Mouse (Mus musculus) forebrain, embryonic 12.5 days (tissue): ENCODE data around the gene Gabbr2. TPM values are rescaled to one million over a fixed set of nuclear protein-coding genes. Genes with fewer than 3 reads are reported as not detected.

ENCODE experiments used
- ATAC-seq: fragments of 200-750 bp; cut with Nextera tagmentation; 2 replicates; pipeline ENCODE4 v1.8.0; 2017; ENCODE audit warnings: moderate TSS enrichment; ENCODE audit not compliant: low FRiP score
- H3K27ac ChIP-seq: fragments of 300-500 bp; sonication (generic); 2 replicates; pipeline ENCODE4 v1.5.1; 2016; ENCODE audit warnings: mild to moderate bottlenecking
- H3K27me3 ChIP-seq: fragments of 300-500 bp; sonication (generic); 2 replicates; pipeline ENCODE4 v1.6.1; 2016; ENCODE audit warnings: mild to moderate bottlenecking
- H3K36me3 ChIP-seq: fragments of 300-500 bp; sonication (generic); replicated peaks from 2 replicates; pipeline ENCODE4 v1.6.1; 2016; ENCODE audit warnings: mild to moderate bottlenecking
- H3K4me1 ChIP-seq: fragments of 300-500 bp; sonication (generic); 2 replicates; pipeline ENCODE4 v1.6.1; 2016
- H3K4me2 ChIP-seq: fragments of 300-500 bp; sonication (generic); 2 replicates; pipeline ENCODE4 v1.6.1; 2016; ENCODE audit warnings: mild to moderate bottlenecking, moderate library complexity
- H3K4me3 ChIP-seq: fragments of 300-500 bp; sonication (generic); replicated peaks from 2 replicates; pipeline ENCODE4 v1.5.1; 2016; ENCODE audit warnings: mild to moderate bottlenecking
- H3K9ac ChIP-seq: fragments of 300-500 bp; sonication (generic); 2 replicates; pipeline ENCODE4 v1.6.1; 2016; ENCODE audit warnings: mild to moderate bottlenecking
- H3K9me3 ChIP-seq: fragments of 300-500 bp; sonication (generic); 2 replicates; pipeline ENCODE4 v1.6.1; 2016
- WGBS: fragments of 180-500 bp; shearing (Covaris S2); methylation state at CpG from one replicate; pipeline ENCODE4 v1.1.7; 2016; 5-methylcytosine and 5-hydroxymethylcytosine counted together
- polyA plus RNA-seq: library from polyadenylated mRNA; unstranded; fragments of >200 nt; fragmentation: Nextera tagmentation; extraction: Ambion mirVana; gene quantifications from 2 replicates; pipeline ENCODE4 v1.2.1, GENCODE M21; 2016

The Gabbr2 gene
- polyA plus RNA-seq, 1 experiment from 2014 or later = 0.51 TPM

DNA sequence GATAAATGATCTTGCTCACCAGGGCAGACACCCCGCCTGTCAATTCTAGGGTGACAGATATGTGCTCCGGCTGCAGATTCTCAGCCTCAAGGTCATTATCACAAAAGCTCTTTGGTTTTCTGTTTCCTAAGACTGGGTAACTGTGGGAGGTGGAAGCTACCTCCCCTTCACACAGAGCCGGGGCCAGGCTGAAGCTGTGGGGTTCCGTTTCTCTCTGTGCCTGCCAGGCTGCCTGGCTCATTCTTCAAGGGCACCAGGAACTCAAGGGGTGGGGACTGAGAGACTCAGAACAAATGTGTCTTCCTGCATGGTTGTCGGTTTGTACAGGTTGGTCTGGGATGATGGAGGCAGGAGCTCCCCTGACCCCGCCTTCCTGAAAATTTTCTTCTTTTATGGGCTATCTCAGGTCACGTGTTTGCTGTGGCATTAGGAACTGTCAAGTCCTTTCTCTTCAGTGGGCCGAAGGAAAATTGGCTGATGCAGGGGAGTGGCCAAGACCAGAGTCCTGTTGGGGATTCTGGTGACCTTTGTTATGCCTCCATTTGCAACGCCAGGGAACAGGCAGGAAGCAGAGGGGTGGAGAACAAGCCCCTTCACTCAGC lies 254.7 kb downstream of the Gabbr2 start:
- no peak overlapping the region for H3K9ac ChIP-seq
- H3K4me2 ChIP-seq = no peak overlapping the region
- no peaks in the 10 kb centered on the region for H3K36me3 ChIP-seq
- 55% methylated on average over 9 of the region's 9 CpGs for WGBS
- no peaks in the 10 kb centered on the region for H3K9me3 ChIP-seq
- no peak for ATAC-seq
- peaks cover 19% of the 10 kb centered on the region for H3K4me1 ChIP-seq
- no peak overlapping the region for H3K4me3 ChIP-seq
- no peak overlapping the region for H3K27ac ChIP-seq
- H3K27me3 ChIP-seq = 0 out of 2 replicates have a peak, but pooled peaks cover 4% of the 10 kb centered on the region

DNA sequence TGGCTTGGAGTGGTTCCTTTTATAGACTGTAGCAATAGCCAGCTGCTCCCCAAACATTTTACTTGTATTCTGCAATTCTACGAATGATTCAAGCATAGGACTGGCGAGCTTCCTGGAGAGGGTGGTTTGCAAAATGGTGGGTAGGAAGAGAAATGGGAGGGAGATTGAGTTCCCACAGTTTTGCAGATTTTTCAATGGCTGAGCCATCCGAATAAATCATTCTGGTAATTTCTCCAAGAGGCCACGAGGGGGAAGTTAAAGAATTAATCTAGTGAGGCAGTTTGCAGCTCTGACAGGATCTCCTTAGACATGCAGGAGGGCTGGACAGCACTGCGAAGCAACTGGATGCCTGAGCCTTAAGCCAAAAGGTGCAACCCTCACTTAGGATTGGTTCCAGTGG lies 256.8 kb downstream of the Gabbr2 start:
- H3K36me3 ChIP-seq = no peaks in the 10 kb centered on the region
- 0 out of 2 replicates have a peak, but pooled peaks cover 4% of the 10 kb centered on the region for H3K27me3 ChIP-seq
- no peaks in the 10 kb centered on the region for H3K9me3 ChIP-seq
- no peak overlapping the region for H3K4me2 ChIP-seq
- no peak for ATAC-seq
- no peak overlapping the region for H3K9ac ChIP-seq
- 72% methylated on average over 5 of the region's 5 CpGs for WGBS
- H3K4me1 ChIP-seq = peaks cover 28% of the 10 kb centered on the region
- H3K4me3 ChIP-seq = no peak overlapping the region
- no peak overlapping the region for H3K27ac ChIP-seq

DNA sequence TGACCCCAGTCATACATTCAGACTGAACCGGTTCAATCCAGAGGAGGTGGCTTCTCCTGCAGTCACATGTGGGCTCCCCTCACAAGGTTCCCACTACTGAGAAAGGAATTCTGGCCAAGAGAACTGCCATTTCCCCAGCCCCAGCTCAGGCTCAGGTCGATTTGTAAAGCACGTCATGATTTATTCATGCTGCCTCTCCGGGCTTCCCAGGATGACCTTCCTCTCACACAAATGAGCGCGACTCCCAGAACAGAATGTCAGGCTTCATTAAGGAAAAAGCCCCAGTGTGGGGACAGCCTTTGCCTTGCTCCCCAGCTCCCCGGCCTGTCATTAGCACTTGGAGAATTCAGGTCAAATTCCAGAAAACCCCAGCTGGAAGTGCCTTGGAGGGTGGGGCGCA lies 260.1 kb downstream of the Gabbr2 start:
- 12% methylated on average over 8 of the region's 8 CpGs for WGBS
- Histone ChIP-seq H3K9me3 (no peaks in the 10 kb centered on the region), H3K4me1 (peaks cover 40% of the 10 kb centered on the region), H3K27ac (peak overlapping the region; percentile 54; the same call in 1 of the 2 replicates), H3K27me3 (no peaks in the 10 kb centered on the region), H3K4me3 (no peak overlapping the region), H3K36me3 (no peaks in the 10 kb centered on the region), H3K9ac (no peak overlapping the region), H3K4me2 (no peak overlapping the region)
- peak; percentile 51 for ATAC-seq

DNA sequence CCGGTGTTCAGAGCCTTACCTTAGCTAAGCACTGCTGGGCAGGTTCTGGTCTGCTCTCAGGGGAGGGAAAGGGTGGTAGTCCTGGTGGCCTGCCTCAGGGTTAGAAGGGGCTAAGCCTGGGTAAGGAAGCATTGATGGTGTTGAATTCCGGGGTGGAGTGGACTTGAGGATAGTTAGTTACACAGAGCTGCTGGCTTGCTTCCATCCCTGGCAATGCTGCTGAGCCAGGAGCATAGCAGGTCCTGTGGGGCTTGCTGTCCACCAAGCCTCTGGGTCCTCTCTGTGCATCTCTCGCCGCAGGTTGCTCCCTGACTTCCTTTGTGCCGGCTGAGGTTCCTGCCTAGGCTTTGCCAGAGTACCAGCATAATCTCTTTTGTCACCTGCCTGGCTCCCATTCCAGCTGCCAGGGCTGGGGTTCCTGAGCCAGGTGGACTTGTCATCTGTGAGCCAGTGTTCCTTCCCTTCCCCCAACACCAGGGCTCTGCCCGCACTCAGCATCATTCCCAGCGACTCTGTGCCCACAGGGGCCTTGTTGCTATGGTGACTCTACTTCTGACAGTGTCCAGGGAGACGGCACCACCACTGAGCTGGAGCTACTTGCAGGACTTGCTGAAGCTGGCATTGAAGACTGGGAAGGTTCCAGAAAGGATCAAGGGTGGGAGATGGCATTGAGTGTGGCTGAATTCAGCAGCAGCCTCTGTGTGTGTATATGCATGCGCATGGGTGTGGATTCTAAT lies 262.2 kb downstream of the Gabbr2 start:
- Histone ChIP-seq H3K4me1 (peaks cover 38% of the 10 kb centered on the region), H3K27ac (no peak overlapping the region), H3K4me3 (no peak overlapping the region), H3K9me3 (no peaks in the 10 kb centered on the region), H3K36me3 (no peaks in the 10 kb centered on the region), H3K4me2 (no peak overlapping the region), H3K27me3 (no peaks in the 10 kb centered on the region), H3K9ac (no peak overlapping the region)
- ATAC-seq = peak; percentile 39; the same call in 1 of the 2 replicates
- WGBS = 49% methylated on average over 9 of the region's 9 CpGs

DNA sequence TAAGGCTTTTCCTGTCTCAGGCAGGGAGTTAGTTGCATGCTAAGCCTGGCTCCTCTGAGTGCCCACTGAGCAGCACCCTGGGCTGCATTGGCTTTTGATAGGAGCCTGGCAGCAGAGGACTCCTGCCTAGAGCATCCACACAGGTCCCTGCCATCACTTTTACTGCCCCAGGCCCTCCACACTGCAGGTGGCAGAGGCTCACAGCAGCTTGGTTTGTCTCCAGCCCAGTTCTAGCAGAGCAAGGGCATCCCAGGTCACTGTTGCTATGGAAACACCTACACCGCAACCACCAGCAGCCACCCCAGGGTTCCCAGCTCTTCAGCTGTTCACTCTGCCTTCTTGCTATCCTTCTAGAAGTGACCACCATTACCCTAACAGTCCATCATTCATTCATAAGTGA lies 263.4 kb downstream of the Gabbr2 start:
- WGBS = 31% methylated on average over 1 of the region's 1 CpGs
- H3K27ac ChIP-seq = no peak overlapping the region
- ATAC-seq = peak; percentile 60

DNA sequence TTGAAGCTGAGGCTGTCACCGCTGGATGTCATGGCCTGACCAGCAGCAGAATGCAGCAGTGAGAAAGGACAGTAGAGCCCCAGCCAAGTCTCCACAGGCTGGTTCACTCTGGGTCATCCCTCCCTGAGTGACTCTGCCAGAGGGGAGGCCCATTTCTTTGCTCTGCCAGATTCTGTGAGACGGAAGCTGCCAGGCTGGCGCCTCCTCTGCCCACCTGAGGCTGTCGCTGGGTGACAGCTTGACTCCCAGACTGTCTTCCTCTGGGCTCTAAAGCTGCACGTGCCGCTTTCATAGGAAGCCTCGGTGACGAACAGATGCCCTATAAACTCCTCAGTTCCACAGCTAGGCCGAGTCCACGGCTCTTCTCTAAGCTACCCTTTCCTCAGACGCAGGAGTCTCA lies 264.5 kb downstream of the Gabbr2 start:
- no peak overlapping the region for H3K4me2 ChIP-seq
- ATAC-seq = no peak
- H3K9me3 ChIP-seq = no peaks in the 10 kb centered on the region
- no peak overlapping the region for H3K9ac ChIP-seq
- no peaks in the 10 kb centered on the region for H3K36me3 ChIP-seq
- H3K4me1 ChIP-seq = peaks cover 36% of the 10 kb centered on the region
- H3K27ac ChIP-seq = no peak overlapping the region
- WGBS = 79% methylated on average over 11 of the region's 11 CpGs
- no peaks in the 10 kb centered on the region for H3K27me3 ChIP-seq
- no peak overlapping the region for H3K4me3 ChIP-seq

More for the DNA sequence above, 263.4 kb downstream of the Gabbr2 start:
- no peaks in the 10 kb centered on the region for H3K36me3 ChIP-seq
- peaks cover 38% of the 10 kb centered on the region for H3K4me1 ChIP-seq
- no peak overlapping the region for H3K4me3 ChIP-seq
- H3K27me3 ChIP-seq = no peaks in the 10 kb centered on the region
- no peaks in the 10 kb centered on the region for H3K9me3 ChIP-seq
- H3K4me2 ChIP-seq = no peak overlapping the region
- no peak overlapping the region for H3K9ac ChIP-seq

DNA sequence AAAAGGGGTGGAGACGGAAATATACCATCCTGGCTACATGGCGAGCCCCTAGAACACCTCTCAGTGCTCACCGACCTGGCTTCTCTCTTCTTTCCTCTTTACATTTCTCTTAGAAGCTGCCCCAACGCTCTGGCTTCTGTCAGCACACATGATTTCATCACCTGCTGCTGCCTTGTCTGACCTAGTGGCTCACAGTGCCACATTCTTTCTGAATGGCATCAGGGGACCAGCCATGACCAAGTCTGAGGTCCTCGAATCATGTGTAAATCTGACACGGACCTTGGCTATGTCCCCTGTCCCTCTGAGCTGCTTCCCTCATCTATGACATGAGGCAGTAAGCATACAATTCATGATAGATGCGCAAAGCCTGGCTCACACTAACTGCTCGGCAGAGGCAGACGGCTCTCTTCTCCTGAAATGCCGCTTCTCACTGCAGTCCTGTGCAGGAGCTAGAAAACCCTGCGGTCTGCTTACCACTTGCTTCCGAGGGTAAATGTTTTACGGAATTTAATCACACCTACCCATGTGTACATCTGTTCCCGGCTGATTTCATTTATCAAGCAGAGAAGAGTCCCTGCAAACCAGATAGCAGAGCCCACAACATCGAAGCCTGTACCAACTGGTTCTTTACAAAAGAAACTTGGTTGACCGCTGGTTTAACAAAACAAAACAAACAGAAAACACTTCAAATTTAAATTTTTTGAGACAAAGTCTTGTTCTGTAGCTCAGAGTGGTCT lies 270.7 kb downstream of the Gabbr2 start:
- H3K27me3 ChIP-seq = no peaks in the 10 kb centered on the region
- no peak for ATAC-seq
- H3K9ac ChIP-seq = no peak overlapping the region
- no peak overlapping the region for H3K4me3 ChIP-seq
- H3K4me1 ChIP-seq = peaks cover 24% of the 10 kb centered on the region
- no peak overlapping the region for H3K4me2 ChIP-seq
- 92% methylated on average over 16 of the region's 16 CpGs for WGBS
- no peaks in the 10 kb centered on the region for H3K36me3 ChIP-seq
- no peaks in the 10 kb centered on the region for H3K9me3 ChIP-seq
- no peak overlapping the region for H3K27ac ChIP-seq

DNA sequence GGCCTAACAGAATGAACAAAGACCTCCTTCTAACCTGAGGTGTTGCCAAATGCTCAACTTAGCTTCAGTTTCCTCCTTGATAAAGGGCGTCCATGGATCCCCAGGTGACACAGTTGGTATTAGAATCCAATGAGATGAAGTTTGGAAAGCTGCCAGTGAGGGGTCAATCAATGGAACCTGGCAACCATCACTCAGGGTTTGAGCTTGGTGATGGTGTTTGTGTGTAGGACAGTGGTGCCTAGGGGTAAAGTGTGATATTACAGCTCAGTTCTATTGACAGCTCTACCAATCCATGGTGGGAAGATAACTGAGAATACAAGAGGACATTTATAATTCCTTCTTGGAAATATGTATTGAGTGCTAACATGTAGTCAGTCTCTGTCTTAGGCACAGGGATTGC lies 271.6 kb downstream of the Gabbr2 start:
- no peak for ATAC-seq
- H3K9ac ChIP-seq = no peak overlapping the region
- H3K4me3 ChIP-seq = no peak overlapping the region
- no peaks in the 10 kb centered on the region for H3K36me3 ChIP-seq
- no peaks in the 10 kb centered on the region for H3K27me3 ChIP-seq
- H3K27ac ChIP-seq = no peak overlapping the region
- no peak overlapping the region for H3K4me2 ChIP-seq
- H3K9me3 ChIP-seq = no peaks in the 10 kb centered on the region
- WGBS = 76% methylated on average over 1 of the region's 1 CpGs
- peaks cover 28% of the 10 kb centered on the region for H3K4me1 ChIP-seq

DNA sequence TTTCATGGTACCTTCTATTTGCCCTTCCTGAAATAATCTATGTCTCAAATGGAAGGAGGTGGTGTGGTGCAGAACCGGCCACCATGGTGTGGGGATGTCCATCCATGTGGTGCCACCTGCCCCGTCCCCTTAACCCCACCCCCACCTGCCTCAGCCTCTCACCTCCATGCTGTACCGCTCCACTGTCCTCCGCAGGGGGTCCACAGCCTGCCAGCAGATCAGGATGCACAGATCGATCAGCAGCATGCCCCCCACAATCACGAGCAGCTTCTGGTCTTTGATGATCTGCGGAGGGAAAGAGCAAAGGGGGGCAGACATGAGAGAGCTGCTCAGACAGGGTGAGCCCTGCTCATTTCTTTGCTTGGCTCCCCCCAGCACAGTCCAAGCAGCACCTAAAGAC lies 273.0 kb downstream of the Gabbr2 start:
- no peak overlapping the region for H3K4me3 ChIP-seq
- no peaks in the 10 kb centered on the region for H3K9me3 ChIP-seq
- no peak overlapping the region for H3K9ac ChIP-seq
- H3K27ac ChIP-seq = no peak overlapping the region
- H3K36me3 ChIP-seq = no peaks in the 10 kb centered on the region
- peaks cover 28% of the 10 kb centered on the region for H3K4me1 ChIP-seq
- ATAC-seq = no peak
- H3K27me3 ChIP-seq = no peaks in the 10 kb centered on the region
- H3K4me2 ChIP-seq = no peak overlapping the region
- 41% methylated on average over 7 of the region's 7 CpGs for WGBS

DNA sequence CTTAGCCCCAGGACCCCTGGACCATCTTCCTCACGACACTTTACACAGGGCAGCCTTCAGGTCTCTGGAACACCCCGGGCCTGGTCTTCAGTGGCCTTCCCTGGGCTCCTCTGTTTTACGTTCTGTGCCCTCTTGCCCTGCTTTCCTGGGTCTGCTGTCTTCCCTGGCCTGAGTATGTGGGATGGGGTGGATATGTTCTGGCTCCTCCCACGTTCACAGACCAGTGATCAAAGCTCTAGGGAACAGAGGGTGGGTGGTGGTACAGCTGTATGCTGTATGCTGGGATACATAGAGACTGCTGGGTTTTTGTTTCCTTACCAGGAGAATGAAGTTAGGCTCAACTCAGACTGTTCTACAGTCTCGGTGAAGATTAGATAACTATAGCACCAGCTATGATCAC lies 274.5 kb downstream of the Gabbr2 start:
- no peak for ATAC-seq
- H3K27me3 ChIP-seq = no peaks in the 10 kb centered on the region
- H3K9ac ChIP-seq = no peak overlapping the region
- H3K4me3 ChIP-seq = no peak overlapping the region
- no peaks in the 10 kb centered on the region for H3K9me3 ChIP-seq
- H3K27ac ChIP-seq = no peak overlapping the region
- no peaks in the 10 kb centered on the region for H3K36me3 ChIP-seq
- 44% methylated on average over 5 of the region's 5 CpGs for WGBS
- no peak overlapping the region for H3K4me2 ChIP-seq
- peaks cover 28% of the 10 kb centered on the region for H3K4me1 ChIP-seq

DNA sequence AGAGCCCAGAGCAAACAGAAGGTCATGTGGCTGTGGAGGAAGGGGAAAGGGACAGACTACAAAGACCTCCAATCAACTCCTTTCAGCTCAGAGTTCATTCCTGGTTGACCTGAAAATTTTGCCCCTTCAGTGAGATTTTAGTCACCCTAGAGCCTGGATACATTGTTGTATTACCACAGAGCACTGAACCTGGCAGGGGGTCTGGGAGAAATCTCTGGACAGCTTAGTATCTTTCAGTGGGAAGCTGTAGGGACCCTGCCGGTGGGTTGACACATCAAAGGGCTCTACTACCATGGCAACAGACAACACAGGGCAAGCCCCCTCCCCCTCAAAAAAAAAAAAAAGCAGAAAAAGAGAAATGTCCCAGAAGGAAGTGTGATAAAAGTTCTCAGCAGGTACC lies 275.3 kb downstream of the Gabbr2 start:
- H3K27ac ChIP-seq = no peak overlapping the region
- peaks cover 28% of the 10 kb centered on the region for H3K4me1 ChIP-seq
- H3K36me3 ChIP-seq = no peaks in the 10 kb centered on the region
- H3K9me3 ChIP-seq = no peaks in the 10 kb centered on the region
- WGBS = 0% methylated on average over 1 of the region's 1 CpGs
- no peaks in the 10 kb centered on the region for H3K27me3 ChIP-seq
- H3K4me3 ChIP-seq = no peak overlapping the region
- peak overlapping the region; percentile 10; the same call in 1 of the 2 replicates for H3K4me2 ChIP-seq
- H3K9ac ChIP-seq = no peak overlapping the region
- ATAC-seq = no peak

DNA sequence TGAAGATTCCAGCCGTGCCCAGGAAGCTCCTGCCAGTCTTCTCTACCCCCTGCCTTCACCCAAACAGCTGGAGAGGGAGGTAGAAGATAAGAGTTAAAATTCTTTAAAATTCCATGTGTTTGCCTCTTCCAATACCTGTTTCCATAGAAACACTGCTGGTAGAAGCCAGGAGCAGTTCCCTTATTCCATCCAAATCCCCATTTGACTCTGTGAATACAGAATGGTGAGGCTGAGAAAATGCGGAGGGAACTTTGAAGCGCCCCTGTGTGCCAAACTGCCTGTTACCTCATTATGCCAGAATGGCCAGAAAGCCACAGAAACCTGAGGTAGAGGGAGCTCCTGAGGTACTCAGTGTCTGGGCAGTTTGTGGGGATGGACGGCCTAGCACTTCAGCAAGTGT lies 281.1 kb downstream of the Gabbr2 start:
- WGBS = 62% methylated on average over 4 of the region's 4 CpGs
- H3K4me3 ChIP-seq = no peak overlapping the region

More for the DNA sequence above, 281.1 kb downstream of the Gabbr2 start:
- Histone ChIP-seq H3K4me2 (no peak overlapping the region), H3K27ac (no peak overlapping the region), H3K9me3 (no peaks in the 10 kb centered on the region), H3K27me3 (no peaks in the 10 kb centered on the region), H3K9ac (no peak overlapping the region), H3K36me3 (no peaks in the 10 kb centered on the region), H3K4me1 (peaks cover 6% of the 10 kb centered on the region; the same call in 1 of the 2 replicates)
- no peak for ATAC-seq
